ENCODE assay signal across 17 mouse cellular contexts in the genomic region with DNA sequence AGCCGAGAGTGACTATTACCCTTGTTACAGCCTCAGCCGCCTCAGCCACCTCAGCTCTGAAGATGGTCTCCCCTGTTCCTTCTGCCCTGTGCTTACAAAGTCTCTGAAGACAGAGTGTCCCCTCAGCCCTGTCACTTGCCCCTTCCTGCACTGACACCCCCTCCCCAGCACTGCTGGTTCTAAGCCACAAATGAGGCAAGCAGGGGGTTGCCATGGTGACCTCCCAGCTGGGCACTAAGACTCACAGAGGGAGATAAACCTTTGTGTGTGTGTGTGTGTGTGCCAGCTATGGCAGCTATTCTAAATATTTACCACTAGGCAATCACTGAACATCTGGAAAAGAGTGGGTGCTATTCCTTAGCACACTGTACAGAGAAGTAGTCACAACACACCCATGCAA. TPM values are rescaled to one million over a fixed set of nuclear protein-coding genes. Genes with fewer than 3 reads are reported as not detected.
DNase-seq lines count a peak whose midpoint lies in the region; ATAC-seq and TF ChIP-seq lines count a peak whose summit lies in the region.
"Had no signal": no experiment of that assay in that cellular context is flagged by ENCODE, and none has a peak within 500 bp of the region (broad histone marks: within the 10 kb centered on the region; RNA-seq: fewer than 3 reads in every experiment).

No protein-coding gene starts in this region.

- no peak overlapping the region for H3K4me2 ChIP-seq in forebrain, embryonic 11.5 days (ENCODE audit: low read depth, low read length, severe bottlenecking)
- no peak overlapping the region for H3K4me2 ChIP-seq in forebrain, embryonic 16.5 days (ENCODE audit: low read length)
- no peak overlapping the region for H3K4me2 ChIP-seq in midbrain, embryonic 15.5 days
- no peak overlapping the region for H3K4me2 ChIP-seq in midbrain, postnatal 0 days (ENCODE audit: low read depth, low read length, poor library complexity, severe bottlenecking)
- H3K4me2 ChIP-seq in stomach, postnatal 0 days (replicated peaks; ENCODE audit: low read depth), result no peak overlapping the region
- H3K4me2 ChIP-seq: embryonic facial prominence, embryonic 12.5 days; liver, embryonic 13.5 days had no signal

- TF ChIP-seq EP300 in stomach, postnatal 0 days (optimal IDR thresholded peaks at IDR 0.05), result no peak

- no peak for TF ChIP-seq CTCF in midbrain, postnatal 0 days (IDR thresholded peaks at IDR 0.05)
- TF ChIP-seq CTCF in stomach, postnatal 0 days (IDR thresholded peaks at IDR 0.05; ENCODE audit: low read depth), result no peak

- H3K9me3 ChIP-seq in forebrain, embryonic 11.5 days (ENCODE audit: control insufficient read depth, low read length), result no peaks in the 10 kb centered on the region
- no peaks in the 10 kb centered on the region for H3K9me3 ChIP-seq in forebrain, embryonic 16.5 days (ENCODE audit: control insufficient read depth, low read length)
- H3K9me3 ChIP-seq in midbrain, embryonic 10.5 days (replicated peaks), result no peaks in the 10 kb centered on the region
- no peaks in the 10 kb centered on the region for H3K9me3 ChIP-seq in midbrain, embryonic 15.5 days
- H3K9me3 ChIP-seq in midbrain, postnatal 0 days (ENCODE audit: low read length), result no peaks in the 10 kb centered on the region
- no peaks in the 10 kb centered on the region for H3K9me3 ChIP-seq in stomach, postnatal 0 days (ENCODE audit: control insufficient read depth, low read length)
- H3K9me3 ChIP-seq: embryonic facial prominence, embryonic 12.5 days; liver, embryonic 13.5 days had no signal

- intact Hi-C loops in heart, postnatal 14 days (cut with DNase I), result no loop called here

- H3K27me3 ChIP-seq in forebrain, embryonic 11.5 days (ENCODE audit: control insufficient read depth, insufficient read depth, low read length), result no peaks in the 10 kb centered on the region
- H3K27me3 ChIP-seq in forebrain, embryonic 16.5 days (replicated peaks; ENCODE audit: control insufficient read depth, insufficient read depth, low read length), result no peaks in the 10 kb centered on the region
- H3K27me3 ChIP-seq in midbrain, embryonic 10.5 days (ENCODE audit: low read depth, poor library complexity, severe bottlenecking), result 0 out of 2 replicates have a peak, but pooled peaks cover 7% of the 10 kb centered on the region
- no peaks in the 10 kb centered on the region for H3K27me3 ChIP-seq in midbrain, embryonic 15.5 days (replicated peaks)
- H3K27me3 ChIP-seq in midbrain, postnatal 0 days (ENCODE audit: insufficient read depth, low read length), result no peaks in the 10 kb centered on the region
- no peaks in the 10 kb centered on the region for H3K27me3 ChIP-seq in stomach, postnatal 0 days (ENCODE audit: control insufficient read depth, insufficient read depth, low read length)
- H3K27me3 ChIP-seq: embryonic facial prominence, embryonic 12.5 days; liver, embryonic 13.5 days had no signal

- no peak overlapping the region for H3K9ac ChIP-seq in forebrain, embryonic 11.5 days (ENCODE audit: low read length)
- H3K9ac ChIP-seq in forebrain, embryonic 16.5 days (replicated peaks; ENCODE audit: low read depth, low read length), result no peak overlapping the region
- no peak overlapping the region for H3K9ac ChIP-seq in midbrain, embryonic 15.5 days
- no peak overlapping the region for H3K9ac ChIP-seq in midbrain, postnatal 0 days (replicated peaks; ENCODE audit: low read length, poor library complexity, severe bottlenecking)
- H3K9ac ChIP-seq in stomach, postnatal 0 days (ENCODE audit: low read length), result no peak overlapping the region
- H3K9ac ChIP-seq: embryonic facial prominence, embryonic 12.5 days; liver, embryonic 13.5 days had no signal

- peak; percentile 59 for DNase-seq in forebrain, embryonic 11.5 days (ENCODE audit: low spot score)
- DNase-seq in midbrain, embryonic 10.5 days (ENCODE audit: low spot score), result peak; percentile 57
- peak; percentile 22 for DNase-seq in embryo, embryonic 9.5 days (ENCODE audit: extremely low spot score)
- DNase-seq in midbrain, postnatal 0 days (ENCODE audit: low spot score), result peak; percentile 47
- no peak for DNase-seq in heart, postnatal 14 days
- DNase-seq in stomach, postnatal 0 days (ENCODE audit: low spot score), result no peak
- DNase-seq: cerebellum, adult 8-10 months; heart, adult 2 months; kidney, adult 9 months; liver, embryonic 13.5 days; lung, postnatal 36 days; right cerebral cortex, postnatal 14 days; thymus, adult 18-20 months had no signal

- H3K27ac ChIP-seq in forebrain, embryonic 11.5 days (ENCODE audit: low read depth, low read length), result no peak overlapping the region
- H3K27ac ChIP-seq in forebrain, embryonic 16.5 days (ENCODE audit: low read length), result no peak overlapping the region
- H3K27ac ChIP-seq in midbrain, embryonic 10.5 days (replicated peaks), result 0 out of 2 replicates have a peak overlapping the region, but pooled peaks have one; percentile 10
- H3K27ac ChIP-seq in midbrain, embryonic 15.5 days, result no peak overlapping the region
- H3K27ac ChIP-seq in midbrain, postnatal 0 days (ENCODE audit: low read depth, low read length), result no peak overlapping the region
- H3K27ac ChIP-seq in stomach, postnatal 0 days (replicated peaks), result no peak overlapping the region
- H3K27ac ChIP-seq: embryonic facial prominence, embryonic 12.5 days; heart, adult 2 months; liver, embryonic 13.5 days had no signal

- WGBS in forebrain, embryonic 11.5 days, result 48% methylated on average over 2 of the region's 2 CpGs
- WGBS in forebrain, embryonic 16.5 days, result 27% methylated on average over 2 of the region's 2 CpGs
- 41% methylated on average over 2 of the region's 2 CpGs for WGBS in midbrain, embryonic 10.5 days
- WGBS in midbrain, embryonic 15.5 days, result 33% methylated on average over 2 of the region's 2 CpGs
- 25% methylated on average over 2 of the region's 2 CpGs for WGBS in midbrain, postnatal 0 days
- WGBS in stomach, postnatal 0 days, result 69% methylated on average over 2 of the region's 2 CpGs

- no peak for ATAC-seq in forebrain, embryonic 11.5 days (replicated peaks; ENCODE audit: low FRiP score)
- ATAC-seq in forebrain, embryonic 16.5 days, result no peak; the same call in 1 of the 2 replicates
- ATAC-seq in midbrain, embryonic 15.5 days (replicated peaks), result no peak
- no peak for ATAC-seq in midbrain, postnatal 0 days (ENCODE audit: low FRiP score)
- ATAC-seq in stomach, postnatal 0 days (ENCODE audit: low FRiP score, low TSS enrichment), result no peak

- peaks cover 3% of the 10 kb centered on the region; the same call in 1 of the 2 replicates for H3K4me1 ChIP-seq in forebrain, embryonic 11.5 days (replicated peaks; ENCODE audit: control insufficient read depth, insufficient read depth, low read length)
- no peaks in the 10 kb centered on the region for H3K4me1 ChIP-seq in forebrain, embryonic 16.5 days (replicated peaks; ENCODE audit: control insufficient read depth, insufficient read depth, low read length)
- peaks cover 30% of the 10 kb centered on the region for H3K4me1 ChIP-seq in midbrain, embryonic 10.5 days
- H3K4me1 ChIP-seq in midbrain, embryonic 15.5 days, result peaks cover 4% of the 10 kb centered on the region; the same call in 1 of the 2 replicates
- no peaks in the 10 kb centered on the region for H3K4me1 ChIP-seq in midbrain, postnatal 0 days (ENCODE audit: insufficient read depth, low read length)
- H3K4me1 ChIP-seq in stomach, postnatal 0 days (replicated peaks; ENCODE audit: control insufficient read depth, insufficient read depth), result peaks cover 3% of the 10 kb centered on the region; the same call in 1 of the 2 replicates
- H3K4me1 ChIP-seq: embryonic facial prominence, embryonic 12.5 days; liver, embryonic 13.5 days had no signal

- H3K4me3 ChIP-seq in forebrain, embryonic 11.5 days (ENCODE audit: low read depth, low read length), result no peak overlapping the region
- no peak overlapping the region for H3K4me3 ChIP-seq in forebrain, embryonic 16.5 days (replicated peaks; ENCODE audit: low read length)
- no peak overlapping the region for H3K4me3 ChIP-seq in midbrain, embryonic 10.5 days
- H3K4me3 ChIP-seq in midbrain, embryonic 15.5 days, result no peak overlapping the region
- no peak overlapping the region for H3K4me3 ChIP-seq in midbrain, postnatal 0 days (ENCODE audit: low read depth, low read length)
- H3K4me3 ChIP-seq in stomach, postnatal 0 days (ENCODE audit: low read depth, low read length), result no peak overlapping the region
- H3K4me3 ChIP-seq: embryonic facial prominence, embryonic 12.5 days; heart, adult 2 months; liver, embryonic 13.5 days had no signal

- H3K36me3 ChIP-seq in forebrain, embryonic 11.5 days (ENCODE audit: control insufficient read depth, insufficient read depth, low read length), result no peaks in the 10 kb centered on the region
- H3K36me3 ChIP-seq in forebrain, embryonic 16.5 days (ENCODE audit: control insufficient read depth, insufficient read depth), result no peaks in the 10 kb centered on the region
- no peaks in the 10 kb centered on the region for H3K36me3 ChIP-seq in midbrain, embryonic 10.5 days
- no peaks in the 10 kb centered on the region for H3K36me3 ChIP-seq in midbrain, embryonic 15.5 days (replicated peaks)
- no peaks in the 10 kb centered on the region for H3K36me3 ChIP-seq in midbrain, postnatal 0 days (ENCODE audit: insufficient read depth, low read length)
- H3K36me3 ChIP-seq in stomach, postnatal 0 days (ENCODE audit: control insufficient read depth, insufficient read depth, low read length), result no peaks in the 10 kb centered on the region
- H3K36me3 ChIP-seq: embryonic facial prominence, embryonic 12.5 days; liver, embryonic 13.5 days had no signal

RNA-seq across cellular contexts. Expression of a gene that starts 23.0 kb away (rescaled TPM):
- polyA plus RNA-seq in forebrain, embryonic 11.5 days (2014; fragmentation: Nextera tagmentation; extraction: Ambion mirVana), result 0.49 and 0.60 TPM in 2 replicates
- 0.25 and 0.43 TPM in 2 replicates for polyA plus RNA-seq in forebrain, embryonic 16.5 days (2015; fragmentation: Nextera tagmentation; extraction: Ambion mirVana)
- polyA plus RNA-seq in midbrain, embryonic 10.5 days (2016; fragmentation: Nextera tagmentation; extraction: Ambion mirVana), result 0.90 and 1.0 TPM in 2 replicates
- 0.37 and 0.61 TPM in 2 replicates for polyA plus RNA-seq in midbrain, embryonic 15.5 days (2015; fragmentation: Nextera tagmentation; extraction: Ambion mirVana)
- 0.11 and 0.14 TPM in 2 replicates for total RNA-seq in midbrain, postnatal 0 days (2014; rRNA removed)
- polyA plus RNA-seq in midbrain, postnatal 0 days (2015; fragmentation: Nextera tagmentation; extraction: Ambion mirVana), result 0.27 and 0.37 TPM in 2 replicates
- total RNA-seq in heart, postnatal 14 days (2021), result not detected
- polyA plus RNA-seq in stomach, postnatal 0 days (2015; fragmentation: Nextera tagmentation; extraction: Ambion mirVana), result 92.5 and 97.2 TPM in 2 replicates
- total RNA-seq: gastrocnemius, adult 8-10 months; heart, adult 2 months had no signal

RNA-seq across cellular contexts. Expression of a gene that starts 57.0 kb away (rescaled TPM):
- 124 and 132 TPM in 2 replicates for polyA plus RNA-seq in forebrain, embryonic 11.5 days (2014; fragmentation: Nextera tagmentation; extraction: Ambion mirVana)
- polyA plus RNA-seq in forebrain, embryonic 16.5 days (2015; fragmentation: Nextera tagmentation; extraction: Ambion mirVana), result 36.6 and 37.5 TPM in 2 replicates
- 121 and 123 TPM in 2 replicates for polyA plus RNA-seq in midbrain, embryonic 10.5 days (2016; fragmentation: Nextera tagmentation; extraction: Ambion mirVana)
- polyA plus RNA-seq in midbrain, embryonic 15.5 days (2015; fragmentation: Nextera tagmentation; extraction: Ambion mirVana), result 16.2 and 16.9 TPM in 2 replicates
- total RNA-seq in midbrain, postnatal 0 days (2014; rRNA removed), result 3.1 and 4.4 TPM in 2 replicates
- 4.5 and 5.8 TPM in 2 replicates for polyA plus RNA-seq in midbrain, postnatal 0 days (2015; fragmentation: Nextera tagmentation; extraction: Ambion mirVana)
- total RNA-seq in heart, postnatal 14 days (2021), result 10 to 100 TPM in 1 of 2 experiments, 1 to 10 TPM in 1; 10.0 to 12.2 TPM
- polyA plus RNA-seq in stomach, postnatal 0 days (2015; fragmentation: Nextera tagmentation; extraction: Ambion mirVana), result 19.9 and 25.1 TPM in 2 replicates

Comparison
In these comparisons a context has a peak if more than half of its experiments do, and no peak if none do; other contexts are left out.
1. DNase-seq: peak in forebrain, embryonic 11.5 days (single experiment), midbrain, embryonic 10.5 days (single experiment), embryo, embryonic 9.5 days (single experiment) and midbrain, postnatal 0 days (single experiment); none in heart, postnatal 14 days (0 of 2) and stomach, postnatal 0 days (single experiment).
2. RNA of a gene that starts 23.0 kb away (polyA plus RNA-seq): 92.5 to 97.2 TPM in stomach, postnatal 0 days; 0.90 to 1.0 TPM in midbrain, embryonic 10.5 days, 0.37 to 0.61 TPM in midbrain, embryonic 15.5 days, 0.49 to 0.60 TPM in forebrain, embryonic 11.5 days, 0.27 to 0.37 TPM in midbrain, postnatal 0 days and 0.25 to 0.43 TPM in forebrain, embryonic 16.5 days; every median in the first group is over 10 times any median in the second.